Mouse (Mus musculus): ENCODE measurements around the gene Ccdc83.

DNA sequence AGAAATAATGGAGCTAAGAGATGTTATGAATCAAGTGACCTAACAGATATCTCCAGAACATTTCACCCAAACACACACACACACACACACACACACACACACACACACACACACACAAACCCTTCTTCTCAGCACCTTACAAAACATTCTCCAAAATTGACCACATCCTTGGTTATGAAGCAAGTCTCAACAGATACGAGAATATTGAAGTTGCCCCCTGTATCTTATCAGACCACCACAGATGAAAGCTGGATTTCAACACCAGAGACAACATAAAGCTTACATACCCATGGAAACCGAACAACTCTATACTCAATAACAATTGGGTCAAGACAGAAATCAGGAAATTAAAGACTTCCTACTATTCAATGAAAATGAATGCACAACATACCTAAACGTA, 4.6 kb upstream of the Ccdc83 start:
- TF ChIP-seq CTCF (conservative IDR thresholded peaks at IDR 0.05; ENCODE audit: insufficient read depth, insufficient read length, low read depth, low read length) (no peak), POLR2A (IDR thresholded peaks at IDR 0.05; ENCODE audit: low read depth, low read length) (no peak)

All from kidney, adult 2 months (tissue).